ENCODE assay signal across 20 mouse cellular contexts in the genomic region with DNA sequence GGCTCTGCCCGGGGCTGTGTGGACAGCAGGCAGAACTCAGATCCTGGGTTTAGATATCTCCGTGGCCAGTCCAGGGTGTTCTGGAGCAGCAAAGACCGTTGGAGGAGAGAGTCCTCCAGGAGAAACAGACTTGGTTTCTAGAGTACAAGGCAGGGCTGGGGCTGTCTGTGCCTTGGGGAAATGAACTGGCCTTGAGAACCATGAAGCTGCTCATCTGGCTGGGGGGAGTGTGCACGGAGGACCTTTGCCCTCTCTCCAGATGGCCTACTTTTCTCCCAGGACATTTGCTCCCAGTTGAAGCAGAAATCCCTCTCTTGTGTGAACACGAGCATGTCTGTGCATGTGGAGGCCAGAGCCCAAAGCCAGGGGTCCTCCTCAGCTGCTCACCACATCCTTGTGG.
DNase-seq lines count a peak whose midpoint lies in the region; ATAC-seq lines count a peak whose summit lies in the region.
"Had no signal": no experiment of that assay in that cellular context is flagged by ENCODE, and none has a peak within 500 bp of the region (broad histone marks: within the 10 kb centered on the region; RNA-seq: fewer than 3 reads in every experiment).

No protein-coding gene starts in this region.

- peak; percentile 31 for DNase-seq in heart, adult 8-10 months (ENCODE audit: low spot score)
- no peak for DNase-seq in heart, postnatal 25 days (ENCODE audit: low spot score)
- peak; percentile 24 to 43 for DNase-seq in kidney, postnatal 36 days
- DNase-seq in kidney, postnatal 14 days, result no peak
- DNase-seq in embryo, embryonic 11 days, result peak; percentile 13
- no peak for DNase-seq in ovary, postnatal 14 days (ENCODE audit: low spot score)
- DNase-seq in urinary bladder, adult 2 months (ENCODE audit: low spot score), result no peak
- DNase-seq: adrenal gland, adult 2 months; cerebellum, adult 9-10 months; gastrocnemius, postnatal 10 days; layer of hippocampus, adult 9-11 months; retina, postnatal 1 day; thymus, postnatal 14 days had no signal

- H3K27me3 ChIP-seq in limb, embryonic 12.5 days, result no peaks in the 10 kb centered on the region
- H3K27me3 ChIP-seq: forebrain, embryonic 12.5 days; hindbrain, embryonic 13.5 days; stomach, embryonic 15.5 days had no signal

- no peak overlapping the region for H3K4me2 ChIP-seq in limb, embryonic 12.5 days
- H3K4me2 ChIP-seq: forebrain, embryonic 12.5 days; hindbrain, embryonic 13.5 days; stomach, embryonic 15.5 days had no signal

- intact Hi-C loops in heart, postnatal 25 days (cut with DNase I), result loop anchor here (2.0 kb wide), 1 partner anchor 16 kb away; no protein-coding TSS in a partner anchor

- peaks cover 20% of the 10 kb centered on the region for H3K4me1 ChIP-seq in limb, embryonic 12.5 days (replicated peaks)
- H3K4me1 ChIP-seq: forebrain, embryonic 12.5 days; hindbrain, embryonic 13.5 days; stomach, embryonic 15.5 days had no signal

- H3K9ac ChIP-seq in limb, embryonic 12.5 days (replicated peaks), result no peak overlapping the region
- H3K9ac ChIP-seq: forebrain, embryonic 12.5 days; hindbrain, embryonic 13.5 days; stomach, embryonic 15.5 days had no signal

- H3K27ac ChIP-seq in limb, embryonic 12.5 days, result peak overlapping the region; percentile 42; the same call in 1 of the 2 replicates
- H3K27ac ChIP-seq: forebrain, embryonic 12.5 days; hindbrain, embryonic 13.5 days; stomach, embryonic 15.5 days had no signal

- peaks cover 7% of the 10 kb centered on the region for H3K36me3 ChIP-seq in limb, embryonic 12.5 days

- no peak overlapping the region for H3K4me3 ChIP-seq in limb, embryonic 12.5 days (replicated peaks)
- H3K4me3 ChIP-seq: forebrain, embryonic 12.5 days; hindbrain, embryonic 13.5 days; megakaryocyte, embryonic 14.5 days; stomach, embryonic 15.5 days had no signal

- ATAC-seq in limb, embryonic 12.5 days (ENCODE audit: insufficient number of reproducible peaks, insufficient read depth, low FRiP score, low TSS enrichment, low read depth), result no peak
- ATAC-seq: inflammation-experienced regulatory T-cells, adult 6 months; lung, postnatal 0 days had no signal

- 61% methylated on average over 5 of the region's 5 CpGs for WGBS in limb, embryonic 12.5 days

- no peaks in the 10 kb centered on the region for H3K9me3 ChIP-seq in limb, embryonic 12.5 days
- H3K9me3 ChIP-seq: forebrain, embryonic 12.5 days; hindbrain, embryonic 13.5 days; megakaryocyte, embryonic 14.5 days; stomach, embryonic 15.5 days had no signal

Comparison
In these comparisons a context has a peak if more than half of its experiments do, and no peak if none do; other contexts are left out.
1. DNase-seq: peak in heart, adult 8-10 months (single experiment), kidney, postnatal 36 days (2 of 2) and embryo, embryonic 11 days (single experiment); none in heart, postnatal 25 days (single experiment), kidney, postnatal 14 days (single experiment), ovary, postnatal 14 days (single experiment) and urinary bladder, adult 2 months (single experiment).